Mouse (Mus musculus) kidney, postnatal 14 days (tissue): ENCODE results near the gene Hic1.
A peak's percentile ranks its signal among the peaks of the same experiment; 100 is the strongest.

ENCODE experiments used
- DNase-seq: peaks from one replicate; pipeline ENCODE4 v3.0.0; 2022; ENCODE audit warnings: mixed read lengths

Hic1 gene

DNA sequence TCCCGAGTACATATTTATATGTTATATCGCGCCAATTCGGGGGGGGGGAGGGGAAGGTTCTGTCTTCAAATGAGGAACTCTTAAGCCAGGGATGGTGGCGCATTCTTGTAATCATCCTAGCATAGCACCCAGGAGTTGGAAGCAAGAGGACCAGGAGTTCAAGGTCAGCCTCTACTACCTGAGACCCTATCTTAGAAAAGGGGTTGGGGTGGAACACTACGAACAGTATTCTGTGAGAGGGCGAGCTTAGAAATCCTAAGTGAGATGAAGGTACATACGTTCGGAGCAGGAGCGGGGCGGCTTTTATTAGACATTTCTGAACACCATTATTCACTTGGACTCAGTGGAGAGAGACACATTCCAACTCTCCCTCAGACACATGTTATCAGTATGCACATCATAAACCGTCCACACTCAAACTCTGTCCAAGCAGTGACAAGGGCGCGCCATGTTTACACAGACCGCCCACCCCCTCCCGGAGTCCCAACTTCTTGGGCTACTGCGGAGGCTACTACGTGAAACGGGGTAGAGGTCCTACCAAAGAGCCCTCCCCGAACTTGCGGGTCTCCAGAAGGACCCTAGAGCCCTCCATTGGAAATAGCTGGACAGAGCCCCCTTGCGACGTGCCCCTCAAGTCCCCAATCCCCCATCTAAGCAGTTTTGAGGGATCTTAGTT lies at the start of gene Hic1:
Gene Hic1 (minus strand): TSS at position 115 of the 676 bp plus-strand sequence.
- peak; percentile 33 for DNase-seq

GRCm38 (mm10) chr11:75214081-75214950 lies 45.0 kb upstream of the Hic1 start:
- DNase-seq: peak; percentile 28

- peak; percentile 92 for DNase-seq
Measured at GRCm38 (mm10) chr11:75213372-75214080, 44.2 kb upstream of the Hic1 start.

GRCm38 (mm10) chr11:75212876-75213275 lies 43.6 kb upstream of the Hic1 start:
- peak; percentile 65 for DNase-seq

DNA sequence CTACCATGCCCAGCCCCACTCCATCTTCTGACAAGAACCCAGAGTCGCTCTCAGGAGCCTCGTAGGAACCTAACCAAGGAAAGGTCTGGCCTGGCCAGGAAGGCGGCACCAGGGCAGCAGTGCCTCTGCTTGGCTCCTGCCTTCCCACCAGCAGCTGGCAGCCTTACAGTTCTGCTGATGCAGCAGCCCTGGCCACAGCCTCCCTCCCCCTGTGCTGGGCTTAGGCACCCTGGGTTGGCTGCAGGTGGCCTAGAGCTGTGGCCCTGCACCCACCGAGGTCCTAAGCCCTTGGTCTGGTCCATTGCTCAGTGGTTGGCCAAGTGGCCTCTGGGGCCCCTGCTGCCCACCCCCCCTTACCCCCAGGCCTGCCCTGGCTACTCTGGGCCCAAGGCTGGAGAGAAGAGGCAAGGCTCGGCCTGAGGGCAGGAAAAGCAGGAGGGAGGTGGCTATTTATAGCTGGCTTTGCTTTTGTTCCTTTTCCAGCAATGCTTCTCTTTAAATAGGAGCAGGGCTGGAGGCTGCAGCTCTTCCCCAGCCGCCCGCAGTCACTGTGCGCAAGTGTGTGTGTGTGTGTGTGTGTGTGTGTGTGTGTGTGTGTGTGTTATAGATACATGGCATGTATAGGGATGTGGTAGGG lies 42.8 kb upstream of the Hic1 start:
- peak; percentile 73 for DNase-seq

- DNase-seq: no peak
Measured at GRCm38 (mm10) chr11:75210755-75211154, 41.4 kb upstream of the Hic1 start.

GRCm38 (mm10) chr11:75210093-75210492 lies 40.8 kb upstream of the Hic1 start:
- DNase-seq: no peak

- no peak for DNase-seq
Measured at GRCm38 (mm10) chr11:75209363-75209762, 40.0 kb upstream of the Hic1 start.

GRCm38 (mm10) chr11:75206347-75206746 lies 37.0 kb upstream of the Hic1 start:
- DNase-seq: no peak

GRCm38 (mm10) chr11:75204472-75204871 lies 35.2 kb upstream of the Hic1 start:
- DNase-seq: no peak

DNA sequence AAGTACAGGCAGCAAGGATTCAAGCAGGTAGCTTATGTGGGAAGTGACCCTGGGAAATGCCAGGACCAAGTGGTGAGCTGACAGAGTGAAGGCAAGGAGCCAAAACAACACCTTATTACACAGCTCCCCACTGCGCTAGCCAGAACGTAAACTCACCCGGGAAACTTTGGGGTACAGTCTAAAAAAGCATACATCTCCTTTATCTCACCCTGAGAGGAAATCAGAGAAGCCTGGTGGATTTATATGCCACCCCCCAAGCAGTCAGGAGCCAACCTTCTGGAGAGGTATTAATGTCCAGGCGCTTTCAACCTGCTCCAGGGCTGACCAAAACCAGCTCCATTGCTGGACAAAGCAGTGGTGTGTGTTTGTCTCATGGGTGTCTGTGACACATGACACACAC lies 34.6 kb upstream of the Hic1 start:
- DNase-seq: no peak

GRCm38 (mm10) chr11:75201721-75202120 lies 32.4 kb upstream of the Hic1 start:
- DNase-seq: no peak

DNA sequence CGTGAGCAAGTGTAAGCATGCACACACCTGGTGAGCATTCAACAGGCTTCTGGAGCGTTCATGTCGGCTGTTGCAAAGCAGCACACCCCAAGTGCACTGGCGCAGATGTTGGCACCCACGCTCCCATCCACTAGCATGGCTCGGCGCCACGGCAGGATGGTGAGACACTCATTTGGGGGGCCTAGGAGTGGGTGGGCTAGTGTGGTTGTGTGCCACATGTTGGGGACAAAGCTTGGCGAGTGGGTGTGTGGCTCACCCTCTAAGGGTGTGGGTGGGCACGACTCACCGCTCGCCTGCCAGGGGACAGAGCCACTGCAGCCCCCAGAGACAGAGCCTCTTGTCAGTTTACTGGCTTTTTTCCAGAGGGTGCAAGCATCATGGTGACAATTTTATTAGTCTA lies 31.6 kb upstream of the Hic1 start:
- no peak for DNase-seq

- no peak for DNase-seq
Measured at GRCm38 (mm10) chr11:75199951-75200350, 30.6 kb upstream of the Hic1 start.

DNA sequence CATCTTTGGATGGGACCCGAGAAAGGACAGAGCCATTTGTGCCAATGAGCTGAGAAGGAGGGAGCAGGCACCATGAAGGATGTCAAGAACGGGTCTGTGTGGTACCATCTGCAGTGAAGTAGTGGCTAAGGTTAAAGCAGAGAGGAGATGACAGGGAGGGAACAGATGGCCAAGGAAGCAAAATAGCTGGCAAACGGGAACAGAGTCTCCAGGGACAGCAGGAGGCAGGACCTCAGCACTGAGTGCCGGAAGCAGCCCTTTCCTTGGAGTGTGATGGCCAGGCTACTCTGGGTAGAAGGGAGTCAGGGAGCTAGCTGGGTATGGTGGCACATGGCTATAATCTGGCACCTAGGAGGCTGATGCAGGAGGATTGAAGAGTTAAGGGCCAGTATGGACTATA lies 29.5 kb upstream of the Hic1 start:
- DNase-seq: no peak

DNA sequence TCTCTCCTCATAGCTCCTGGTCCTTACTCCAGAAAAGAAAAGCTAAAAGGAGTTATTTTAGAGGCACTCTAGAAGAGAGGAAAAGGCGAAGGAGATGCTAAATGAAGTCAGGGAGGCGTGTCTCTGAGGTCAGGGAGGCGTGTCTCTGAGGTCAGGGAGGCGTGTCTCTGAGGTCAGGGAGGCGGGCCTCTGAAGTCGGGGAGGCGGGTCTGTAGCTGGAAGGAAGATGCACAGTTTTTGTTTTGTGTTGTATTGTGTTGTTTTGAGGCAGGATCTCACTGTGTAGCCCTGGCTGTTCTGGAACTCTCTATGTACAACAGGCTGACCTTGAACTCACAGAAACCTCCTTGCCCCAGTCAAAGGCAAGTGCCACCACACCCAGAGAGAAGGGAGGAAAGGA lies 28.6 kb upstream of the Hic1 start:
- no peak for DNase-seq

- no peak for DNase-seq
Measured at GRCm38 (mm10) chr11:75196131-75196530, 26.8 kb upstream of the Hic1 start.

DNA sequence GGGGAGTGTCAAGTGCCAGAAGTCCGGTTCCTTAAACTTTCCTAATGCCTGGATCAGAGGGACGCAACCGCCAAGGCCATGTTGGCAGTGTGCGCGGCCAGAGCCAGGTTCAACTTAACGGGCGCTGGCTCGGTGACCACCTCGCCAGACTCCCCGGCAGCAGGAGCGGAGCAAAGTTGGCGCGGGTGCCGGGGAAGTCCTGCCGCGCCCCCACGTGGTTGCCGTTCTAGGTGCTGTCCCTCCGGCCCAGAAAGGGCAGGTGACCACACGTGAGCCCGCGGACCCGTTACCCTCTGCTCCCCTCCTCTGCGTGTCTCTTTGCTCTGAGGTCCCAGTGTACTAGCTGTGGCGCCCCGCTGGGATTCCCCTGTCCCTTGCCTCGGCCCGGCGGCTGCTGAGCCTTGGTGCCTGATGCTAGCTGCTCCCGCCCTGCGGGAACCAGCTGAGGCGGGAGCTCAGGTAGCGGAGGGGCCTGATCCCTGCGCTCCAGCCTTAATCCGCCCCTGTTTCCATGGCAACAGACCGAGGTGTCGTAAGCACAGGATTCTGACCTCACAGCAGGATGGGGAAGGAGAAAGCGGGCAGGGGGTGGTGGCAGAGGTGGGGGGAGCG lies 25.6 kb upstream of the Hic1 start:
- DNase-seq: peak; percentile 67

DNA sequence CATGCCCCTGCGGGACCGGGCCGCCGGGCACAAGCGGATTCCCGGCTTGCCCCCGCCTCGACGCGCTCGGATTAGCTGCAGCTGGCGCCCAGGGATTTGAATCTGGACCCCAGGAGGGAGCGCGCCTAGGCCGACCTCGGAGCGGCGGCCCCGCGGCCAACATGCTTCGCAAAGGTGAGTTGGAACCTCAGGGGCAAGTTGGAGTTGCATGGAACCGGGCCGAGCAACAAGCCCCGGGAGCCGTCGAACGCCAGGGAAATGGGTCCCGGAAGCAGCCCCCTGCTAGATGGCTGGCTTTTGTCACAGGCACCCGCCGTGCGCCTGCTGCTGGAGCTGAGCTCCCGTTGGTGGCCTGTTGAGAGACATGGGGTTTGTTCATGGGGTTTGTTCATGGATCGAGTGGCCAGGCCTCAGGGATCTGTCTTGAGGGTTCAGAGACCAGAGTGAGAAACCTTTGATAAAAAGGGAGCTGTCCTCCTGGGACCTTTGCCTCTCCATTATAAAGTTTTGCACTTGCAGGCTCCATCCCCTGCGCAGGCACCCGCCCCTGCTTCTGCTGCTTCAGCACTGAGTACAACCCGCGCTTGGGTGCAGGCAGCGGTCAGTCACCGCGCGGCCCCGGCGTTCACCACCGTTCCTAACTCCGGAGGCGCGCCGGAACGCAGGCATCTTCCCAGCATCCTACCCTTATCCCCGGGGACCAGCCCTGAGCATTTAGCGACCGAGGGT lies 25.0 kb upstream of the Hic1 start:
- no peak for DNase-seq

GRCm38 (mm10) chr11:75193256-75194071 lies 24.1 kb upstream of the Hic1 start, which contains the start of gene Rtn4rl1:
Rtn4rl1 (plus strand) TSS chr11:75193783.
- peak; percentile 81 for DNase-seq
